Mouse (Mus musculus) stomach, postnatal 0 days (tissue): ENCODE data around the gene Slc22a18.

ENCODE experiments used
- CTCF ChIP-seq: IDR thresholded peaks from 2 replicates; pipeline ENCODE4 v1.5.1; 2016; ENCODE audit warnings: antibody characterized with exemption, low read depth, mild to moderate bottlenecking, moderate library complexity
- EP300 ChIP-seq: optimal IDR thresholded peaks from 2 replicates; pipeline ENCODE3; 2016; ENCODE audit warnings: antibody characterized with exemption

DNA sequence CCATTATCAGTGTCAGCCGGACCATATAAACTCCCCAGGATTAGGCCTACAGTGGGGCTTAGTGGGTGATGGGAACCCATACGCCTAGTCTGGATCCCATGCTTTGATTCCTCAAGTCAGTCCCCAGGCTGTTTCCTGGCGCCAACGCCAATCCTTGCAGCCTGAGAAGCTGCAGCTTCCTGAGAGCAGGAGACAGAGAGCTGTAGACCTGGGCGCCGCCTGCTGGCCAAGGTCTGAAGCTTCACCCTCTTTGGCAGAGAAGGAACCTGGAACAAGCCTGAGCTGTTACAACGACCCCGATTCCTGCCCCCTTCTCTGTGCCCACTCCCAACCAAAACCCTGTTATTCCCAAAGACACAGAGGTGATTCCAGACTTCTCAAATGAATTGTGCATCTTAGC is 3.6 kb upstream of the Slc22a18 start:
- TF ChIP-seq EP300 (no peak), CTCF (peak; percentile 95)
